Mouse (Mus musculus): ENCODE data around the gene Dcxr.

DNA sequence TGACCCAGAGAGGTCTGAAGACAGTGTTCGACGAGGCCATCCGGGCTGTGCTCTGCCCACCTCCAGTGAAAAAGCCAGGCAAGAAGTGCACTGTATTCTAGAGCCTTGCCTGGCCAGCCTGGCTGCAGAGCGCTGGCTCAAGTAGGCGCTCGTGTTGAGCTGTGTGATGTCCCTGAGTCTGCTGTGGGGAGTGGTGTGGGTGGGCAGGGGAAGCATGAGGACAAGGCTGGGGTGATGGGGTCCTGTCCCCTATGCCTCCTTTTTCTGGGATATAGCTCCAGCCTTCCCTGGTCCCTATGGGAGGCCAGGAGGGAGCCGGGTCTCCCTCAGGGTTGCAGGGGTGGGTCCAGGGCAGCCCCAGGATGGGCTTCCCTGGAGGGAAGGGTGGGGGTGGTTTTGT is 3.6 kb downstream of the Dcxr start:
- TF ChIP-seq CTCF (IDR thresholded peaks at IDR 0.05; ENCODE audit: low read depth), result no peak
- no peak for TF ChIP-seq EP300 (IDR thresholded peaks at IDR 0.05; ENCODE audit: low read depth)
